Mouse (Mus musculus) kidney, adult 8-10 months (tissue): ENCODE measurements around the gene Stpg3.
"Not testable (repeated sequence)": the region's sequence is repeated elsewhere in the genome, so short reads cannot be mapped to it uniquely, and the experiment has no call there.

Experiments
- DNase-seq, 2 experiments: peaks; one replicate each; pipeline ENCODE4 v3.0.0; 2022

The Stpg3 gene

GRCm38 (mm10) chr2:25214444-25214843, at the start of gene Stpg3:
TSS of gene Stpg3 (minus strand) at chr2:25214637.
- DNase-seq = peak; percentile 56 to 68

- DNase-seq = no peak
Measured at GRCm38 (mm10) chr2:25263623-25264285, 49.3 kb upstream of the Stpg3 start.

- peak in 1 of 2 experiments; percentile 29 for DNase-seq
Measured at GRCm38 (mm10) chr2:25262795-25263622, 48.6 kb upstream of the Stpg3 start.

GRCm38 (mm10) chr2:25262291-25262767, 47.9 kb upstream of the Stpg3 start, which contains the start of gene Tprn:
TSS of gene Tprn (plus strand) at chr2:25262618.
- peak; percentile 97 to 98 for DNase-seq

GRCm38 (mm10) chr2:25261870-25262269, 47.4 kb upstream of the Stpg3 start:
- no peak for DNase-seq

- no peak for DNase-seq
Measured at GRCm38 (mm10) chr2:25258887-25259286, 44.5 kb upstream of the Stpg3 start.

- not testable (repeated sequence) for DNase-seq
Measured at GRCm38 (mm10) chr2:25257250-25257649, 42.8 kb upstream of the Stpg3 start.

GRCm38 (mm10) chr2:25256443-25257109, 42.1 kb upstream of the Stpg3 start:
- DNase-seq = peak in 1 of 2 experiments; percentile 67

GRCm38 (mm10) chr2:25255284-25255779, 40.9 kb upstream of the Stpg3 start, which contains the start of gene Tmem203:
TSS of gene Tmem203 (plus strand) at chr2:25255439.
- peak; percentile 80 to 89 for DNase-seq

- DNase-seq = peak in 1 of 2 experiments; percentile 48
Measured at GRCm38 (mm10) chr2:25252331-25252730, 37.9 kb upstream of the Stpg3 start.

GRCm38 (mm10) chr2:25246183-25247072, 32.0 kb upstream of the Stpg3 start, which contains the start of gene AL732309.1:
TSS of gene AL732309.1 (minus strand) at chr2:25246863.
- peak in 1 of 2 experiments; percentile 41 for DNase-seq

GRCm38 (mm10) chr2:25244144-25244543, 29.7 kb upstream of the Stpg3 start:
- DNase-seq = no peak

- no peak for DNase-seq
Measured at GRCm38 (mm10) chr2:25243342-25243741, 28.9 kb upstream of the Stpg3 start.

GRCm38 (mm10) chr2:25242101-25242506, 27.7 kb upstream of the Stpg3 start, which contains the start of the genes Rnf208 and Cysrt1:
TSS of gene Rnf208 (plus strand) at chr2:25242255.
TSS of gene Cysrt1 (minus strand) at chr2:25242452.
- no peak for DNase-seq

GRCm38 (mm10) chr2:25241438-25241775, 27.0 kb upstream of the Stpg3 start:
- no peak for DNase-seq

- DNase-seq = peak; percentile 87 to 89
Measured at GRCm38 (mm10) chr2:25240723-25241437, 26.4 kb upstream of the Stpg3 start.

- no peak for DNase-seq
Measured at GRCm38 (mm10) chr2:25240310-25240709, 25.9 kb upstream of the Stpg3 start.

- DNase-seq = no peak
Measured at GRCm38 (mm10) chr2:25239766-25240165, 25.3 kb upstream of the Stpg3 start.

- no peak for DNase-seq
Measured at GRCm38 (mm10) chr2:25238106-25238505, 23.7 kb upstream of the Stpg3 start.

GRCm38 (mm10) chr2:25237522-25237921, 23.1 kb upstream of the Stpg3 start:
- peak; percentile 57 to 80 for DNase-seq

GRCm38 (mm10) chr2:25236614-25237013, 22.2 kb upstream of the Stpg3 start, which contains the start of gene Rnf224:
TSS of gene Rnf224 (minus strand) at chr2:25236787.
- DNase-seq = no peak
